Mouse (Mus musculus) lung, adult 2 months (tissue): ENCODE data around the gene Fbxw9.

Experiments
- CTCF ChIP-seq: fragments of 200-500 bp; IDR thresholded peaks from 2 replicates; pipeline ENCODE4 v1.5.1; 2011; ENCODE audit warnings: mild to moderate bottlenecking, low read length, control low read depth; ENCODE audit not compliant: insufficient read depth
- POLR2A ChIP-seq: fragments of 200-500 bp; IDR thresholded peaks from 2 replicates; pipeline ENCODE4 v1.6.1; 2011; ENCODE audit warnings: low read depth, mild to moderate bottlenecking, control low read depth, low read length, borderline replicate concordance; ENCODE audit errors: extremely low read depth

DNA sequence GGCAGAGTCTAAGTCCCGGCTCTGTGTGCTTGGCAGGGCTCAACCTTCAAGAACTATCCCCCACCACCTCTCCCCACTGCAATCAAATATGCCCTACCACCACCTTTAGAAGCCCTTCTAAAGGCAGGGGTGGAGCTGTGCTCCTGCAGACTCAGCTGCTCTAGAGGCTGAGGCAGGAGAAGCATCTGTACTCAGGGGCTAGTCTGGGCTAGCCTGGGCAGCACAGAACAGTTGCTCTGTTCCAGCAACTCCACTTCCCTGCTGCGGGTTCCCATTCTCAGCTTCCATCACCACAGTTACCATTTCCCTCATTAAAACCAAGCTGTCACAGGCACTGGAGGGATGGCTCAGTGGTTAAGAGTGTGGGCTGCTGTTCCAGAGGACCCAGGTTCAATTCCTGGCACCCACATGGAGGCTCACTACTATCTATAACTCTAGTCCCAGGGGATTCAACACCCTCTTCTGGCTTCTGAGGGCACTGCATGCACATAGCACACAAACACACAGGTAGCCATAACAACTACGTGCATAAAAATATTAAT, 38.3 kb upstream of the Fbxw9 start:
- TF ChIP-seq CTCF, result no peak
- no peak for TF ChIP-seq POLR2A
